Mouse (Mus musculus): ENCODE measurements around the gene Cdc34.

- TF ChIP-seq CTCF (IDR thresholded peaks at IDR 0.05; ENCODE audit: borderline replicate concordance, insufficient read depth, low read length) (no peak), POLR2A (IDR thresholded peaks at IDR 0.05; ENCODE audit: low read depth, low read length) (0 out of 2 replicates have a peak, but pooled peaks have one; percentile 21)
Observed at GRCm38 (mm10) chr10:79680606-79681495, 1.1 kb upstream of the Cdc34 start.
